Mouse (Mus musculus): ENCODE data around the gene Myocos. TPM values are rescaled to one million over a fixed set of nuclear protein-coding genes. Genes with fewer than 3 reads are reported as not detected.

The Myocos gene
- polyA plus RNA-seq, 1 experiment from 2014 or later, result not detected

DNA sequence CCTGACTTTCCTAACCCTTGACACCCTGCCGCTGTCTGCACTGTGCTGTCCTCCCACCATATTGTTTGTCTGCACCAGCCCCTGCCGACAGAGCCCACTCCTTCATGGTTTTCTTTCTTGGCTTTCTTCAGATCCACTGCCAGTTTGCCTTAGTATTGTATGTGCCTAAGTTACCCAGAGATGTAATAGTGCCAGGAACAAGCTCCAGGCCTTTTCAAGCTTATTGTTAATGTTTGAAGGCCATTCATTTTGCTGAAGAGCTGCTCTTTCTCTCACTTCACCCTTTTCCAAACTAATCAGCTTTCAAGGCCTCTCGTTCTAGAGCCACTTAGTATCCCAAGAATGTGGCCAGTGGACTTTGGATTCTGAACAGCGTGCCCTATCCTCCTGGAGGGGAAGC, 46.8 kb downstream of the Myocos start:
- WGBS, result 65% methylated on average over 4 of the region's 4 CpGs
- H3K9ac ChIP-seq (ENCODE audit: low read length), result no peak overlapping the region

DNA sequence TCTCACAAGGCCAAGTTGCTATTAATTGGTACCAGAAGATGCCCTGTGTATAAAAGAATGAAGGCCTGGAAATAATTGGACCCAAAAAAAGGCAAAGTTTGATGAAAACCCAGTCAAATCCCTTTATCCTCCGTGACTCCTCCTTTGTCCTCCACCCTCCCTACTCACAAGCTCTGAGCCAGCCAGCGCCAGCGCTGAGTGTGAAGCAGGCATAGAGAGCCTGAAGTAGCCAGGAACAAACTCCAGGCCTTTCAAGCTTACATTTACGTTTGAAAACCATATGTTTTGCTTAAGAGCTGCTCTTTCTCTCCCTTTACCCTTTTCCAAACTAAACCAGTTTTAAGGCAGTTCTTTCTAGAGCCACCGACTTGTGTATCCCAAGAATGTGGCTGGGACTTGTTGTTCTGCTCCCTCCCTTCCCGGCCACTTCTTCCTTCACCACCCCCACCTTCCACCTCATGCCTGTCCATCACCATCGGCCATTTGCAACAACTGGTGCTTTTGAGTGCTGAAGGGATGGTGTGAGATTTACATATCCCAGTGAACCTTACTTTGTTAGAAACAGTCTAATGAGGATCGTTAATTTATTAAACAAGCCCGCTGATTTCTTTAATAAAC, 48.3 kb downstream of the Myocos start:
- ATAC-seq (ENCODE audit: insufficient number of reproducible peaks, insufficient read depth, low FRiP score, low read depth), result no peak
- Histone ChIP-seq H3K4me3 (ENCODE audit: control insufficient read depth in 1 of 2, insufficient read depth in 1 of 2, low read depth in 1 of 2, low read length in 2 of 2) (no peak overlapping the region), H3K27me3 (ENCODE audit: control insufficient read depth, insufficient read depth, low read length) (no peaks in the 10 kb centered on the region)

More for the DNA sequence above, 46.8 kb downstream of the Myocos start:
- Histone ChIP-seq H3K27ac (replicated peaks in 1 of 2; ENCODE audit: control insufficient read depth in 1 of 2, insufficient read depth in 1 of 2, low read depth in 2 of 2, low read length in 2 of 2) (no peak overlapping the region), H3K27me3 (ENCODE audit: control insufficient read depth, insufficient read depth, low read length) (no peaks in the 10 kb centered on the region), H3K9me3 (ENCODE audit: control insufficient read depth, low read length) (no peaks in the 10 kb centered on the region), H3K4me2 (ENCODE audit: low read length) (no peak overlapping the region), H3K4me3 (ENCODE audit: control insufficient read depth in 1 of 2, insufficient read depth in 1 of 2, low read depth in 1 of 2, low read length in 2 of 2) (no peak overlapping the region), H3K4me1 (ENCODE audit: control insufficient read depth in 2 of 2, insufficient read depth in 2 of 2, low read length in 2 of 2) (no peaks in the 10 kb centered on the region), H3K36me3 (ENCODE audit: control insufficient read depth, insufficient read depth, low read length) (no peaks in the 10 kb centered on the region)
- no peak for ATAC-seq (ENCODE audit: insufficient number of reproducible peaks, insufficient read depth, low FRiP score, low read depth)

DNA sequence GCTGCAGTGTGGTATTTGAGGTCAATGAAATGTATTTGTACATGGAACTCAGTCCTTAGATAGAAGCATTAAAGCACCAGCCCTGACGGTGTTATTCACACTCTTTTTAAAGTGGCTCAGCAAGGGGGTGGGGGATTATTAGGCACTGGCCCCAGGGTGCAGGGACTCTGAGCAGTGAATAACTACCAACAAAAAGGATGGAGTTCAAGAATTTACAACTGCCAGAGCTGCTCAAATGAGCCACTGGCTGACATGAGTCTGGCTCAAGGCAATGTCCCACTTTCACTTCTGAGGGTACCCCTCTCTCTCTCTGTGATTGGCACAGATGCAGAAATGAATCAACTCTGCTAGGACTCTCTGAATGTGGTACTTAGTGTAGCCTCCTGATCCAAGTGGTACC, 49.9 kb downstream of the Myocos start:
- no peaks in the 10 kb centered on the region for H3K27me3 ChIP-seq (ENCODE audit: control insufficient read depth, insufficient read depth, low read length)
- no peaks in the 10 kb centered on the region for H3K4me1 ChIP-seq (ENCODE audit: control insufficient read depth in 2 of 2, insufficient read depth in 2 of 2, low read length in 2 of 2)
- no peak for ATAC-seq (ENCODE audit: insufficient number of reproducible peaks, insufficient read depth, low FRiP score, low read depth)
- no peak overlapping the region for H3K9ac ChIP-seq (ENCODE audit: low read length)
- 19% methylated on average over 1 of the region's 1 CpGs for WGBS
- H3K4me3 ChIP-seq (ENCODE audit: control insufficient read depth in 1 of 2, insufficient read depth in 1 of 2, low read depth in 1 of 2, low read length in 2 of 2), result no peak overlapping the region
- H3K4me2 ChIP-seq (ENCODE audit: low read length), result no peak overlapping the region
- 0 out of 2 replicates have a peak, but pooled peaks cover 1% of the 10 kb centered on the region for H3K9me3 ChIP-seq (ENCODE audit: control insufficient read depth, low read length)
- H3K27ac ChIP-seq (replicated peaks in 1 of 2; ENCODE audit: control insufficient read depth in 1 of 2, insufficient read depth in 1 of 2, low read depth in 2 of 2, low read length in 2 of 2), result no peak overlapping the region
- H3K36me3 ChIP-seq (ENCODE audit: control insufficient read depth, insufficient read depth, low read length), result no peaks in the 10 kb centered on the region

More for the DNA sequence above, 48.3 kb downstream of the Myocos start:
- Histone ChIP-seq H3K9ac (ENCODE audit: low read length) (no peak overlapping the region), H3K4me2 (ENCODE audit: low read length) (no peak overlapping the region), H3K9me3 (ENCODE audit: control insufficient read depth, low read length) (no peaks in the 10 kb centered on the region), H3K36me3 (ENCODE audit: control insufficient read depth, insufficient read depth, low read length) (no peaks in the 10 kb centered on the region), H3K27ac (replicated peaks in 1 of 2; ENCODE audit: control insufficient read depth in 1 of 2, insufficient read depth in 1 of 2, low read depth in 2 of 2, low read length in 2 of 2) (no peak overlapping the region), H3K4me1 (ENCODE audit: control insufficient read depth in 2 of 2, insufficient read depth in 2 of 2, low read length in 2 of 2) (no peaks in the 10 kb centered on the region)
- WGBS, result 36% methylated on average over 9 of the region's 9 CpGs

DNA sequence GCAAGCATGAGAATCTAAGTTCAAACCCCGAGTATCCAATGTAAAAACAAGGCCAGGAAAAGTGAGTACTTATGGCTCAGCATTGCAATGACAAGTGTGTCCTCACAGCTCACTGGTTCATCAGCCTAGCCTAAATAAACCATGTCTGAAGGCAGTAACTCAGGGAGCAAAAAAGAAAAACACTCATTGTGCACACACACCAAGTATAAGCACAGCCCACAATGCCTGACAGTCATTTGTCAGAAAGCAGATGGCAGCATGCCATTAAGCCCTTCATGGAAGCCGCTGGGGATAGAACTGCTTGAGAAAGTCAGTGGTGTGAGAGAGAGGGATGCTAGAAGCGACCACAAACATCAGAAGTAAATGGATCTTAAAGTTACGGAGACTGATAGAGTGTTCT, 56.7 kb downstream of the Myocos start:
- 86% methylated on average over 4 of the region's 4 CpGs for whole genome bisulfite sequencing
- no peak for ATAC-seq (ENCODE audit: insufficient number of reproducible peaks, insufficient read depth, low FRiP score, low read depth)
- Histone ChIP-seq H3K9me3 (ENCODE audit: control insufficient read depth, low read length) (0 out of 2 replicates have a peak, but pooled peaks cover 3% of the 10 kb centered on the region), H3K36me3 (ENCODE audit: control insufficient read depth, insufficient read depth, low read length) (peaks cover 38% of the 10 kb centered on the region), H3K4me3 (ENCODE audit: control insufficient read depth in 1 of 2, insufficient read depth in 1 of 2, low read depth in 1 of 2, low read length in 2 of 2) (no peak overlapping the region), H3K4me2 (ENCODE audit: low read length) (no peak overlapping the region), H3K27ac (replicated peaks in 1 of 2; ENCODE audit: control insufficient read depth in 1 of 2, insufficient read depth in 1 of 2, low read depth in 2 of 2, low read length in 2 of 2) (no peak overlapping the region), H3K9ac (ENCODE audit: low read length) (no peak overlapping the region), H3K27me3 (ENCODE audit: control insufficient read depth, insufficient read depth, low read length) (no peaks in the 10 kb centered on the region), H3K4me1 (ENCODE audit: control insufficient read depth in 2 of 2, insufficient read depth in 2 of 2, low read length in 2 of 2) (peaks cover 0 to 3% of the 10 kb centered on the region in 2 experiments; a peak in 1 of 4 replicates)

DNA sequence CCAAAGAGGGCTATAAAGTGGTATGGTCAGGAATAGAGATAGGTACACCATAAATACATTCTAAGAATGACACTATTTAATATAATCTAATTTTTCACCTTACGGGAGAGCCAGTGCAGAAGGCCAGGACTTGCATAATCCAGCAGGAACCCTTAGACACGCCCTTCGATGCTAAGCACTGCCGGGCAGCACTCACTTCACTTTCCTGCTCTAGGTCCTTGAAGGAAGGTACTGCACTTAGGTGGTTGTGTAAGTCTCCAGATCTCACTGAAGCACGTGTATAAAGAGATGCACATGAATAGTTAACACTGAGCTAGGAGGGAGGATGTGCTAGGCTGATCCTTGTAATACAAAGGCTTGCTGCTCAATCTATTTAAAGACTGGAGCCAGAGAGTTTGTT, 58.4 kb downstream of the Myocos start:
- Histone ChIP-seq H3K4me2 (ENCODE audit: low read length) (no peak overlapping the region), H3K36me3 (ENCODE audit: control insufficient read depth, insufficient read depth, low read length) (peaks cover 43% of the 10 kb centered on the region), H3K27me3 (ENCODE audit: control insufficient read depth, insufficient read depth, low read length) (no peaks in the 10 kb centered on the region), H3K27ac (replicated peaks in 1 of 2; ENCODE audit: control insufficient read depth in 1 of 2, insufficient read depth in 1 of 2, low read depth in 2 of 2, low read length in 2 of 2) (no peak overlapping the region), H3K4me1 (ENCODE audit: control insufficient read depth in 2 of 2, insufficient read depth in 2 of 2, low read length in 2 of 2) (peaks cover 0 to 3% of the 10 kb centered on the region in 2 experiments; a peak in 1 of 4 replicates), H3K4me3 (ENCODE audit: control insufficient read depth in 1 of 2, insufficient read depth in 1 of 2, low read depth in 1 of 2, low read length in 2 of 2) (no peak overlapping the region), H3K9me3 (ENCODE audit: control insufficient read depth, low read length) (0 out of 2 replicates have a peak, but pooled peaks cover 3% of the 10 kb centered on the region), H3K9ac (ENCODE audit: low read length) (no peak overlapping the region)
- no peak for ATAC-seq (ENCODE audit: insufficient number of reproducible peaks, insufficient read depth, low FRiP score, low read depth)
- WGBS, result 92% methylated on average over 5 of the region's 5 CpGs

DNA sequence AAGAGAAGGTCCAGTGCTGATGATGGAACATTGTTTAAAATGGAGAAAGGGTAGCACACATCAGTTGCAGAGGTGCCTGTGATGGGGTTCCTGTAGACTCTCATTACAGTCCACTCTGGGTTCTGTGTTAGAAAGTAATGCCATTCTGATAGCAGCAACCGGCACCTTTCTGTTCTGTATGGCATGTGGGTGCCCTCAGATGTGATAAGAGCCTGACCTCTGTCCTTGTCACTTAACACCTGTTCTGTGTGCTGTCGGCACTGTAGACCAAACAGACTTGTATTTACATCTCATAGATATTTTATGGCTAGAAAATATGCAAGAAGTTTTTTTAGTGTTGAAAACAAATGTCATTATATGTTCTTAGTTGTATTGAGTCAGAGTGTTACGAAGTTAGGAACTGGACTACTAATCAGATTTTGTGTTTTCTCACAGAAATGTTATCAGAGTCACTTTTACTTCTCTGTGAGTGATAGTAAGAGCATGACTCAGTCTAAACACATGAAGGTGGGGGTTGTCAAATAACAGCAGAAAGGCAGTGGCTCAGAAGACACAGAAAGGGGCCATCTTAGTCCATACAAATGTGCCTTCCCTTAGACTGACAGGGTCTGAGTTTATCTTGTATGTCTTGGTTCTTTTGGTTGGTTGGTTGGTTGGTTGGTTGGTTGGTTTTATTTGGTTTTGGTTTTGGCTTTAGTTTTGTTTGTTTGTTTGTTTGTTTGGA, 60.5 kb downstream of the Myocos start:
- H3K4me3 ChIP-seq (ENCODE audit: control insufficient read depth in 1 of 2, insufficient read depth in 1 of 2, low read depth in 1 of 2, low read length in 2 of 2), result no peak overlapping the region
- H3K4me1 ChIP-seq (ENCODE audit: control insufficient read depth in 2 of 2, insufficient read depth in 2 of 2, low read length in 2 of 2), result peaks cover 0 to 3% of the 10 kb centered on the region in 2 experiments; a peak in 1 of 4 replicates
- no peak overlapping the region for H3K9ac ChIP-seq (ENCODE audit: low read length)
- H3K27ac ChIP-seq (replicated peaks in 1 of 2; ENCODE audit: control insufficient read depth in 1 of 2, insufficient read depth in 1 of 2, low read depth in 2 of 2, low read length in 2 of 2), result no peak overlapping the region
- no peaks in the 10 kb centered on the region for H3K27me3 ChIP-seq (ENCODE audit: control insufficient read depth, insufficient read depth, low read length)
- no peaks in the 10 kb centered on the region for H3K9me3 ChIP-seq (ENCODE audit: control insufficient read depth, low read length)
- 44% methylated on average over 3 of the region's 3 CpGs for WGBS
- no peak overlapping the region for H3K4me2 ChIP-seq (ENCODE audit: low read length)
- H3K36me3 ChIP-seq (ENCODE audit: control insufficient read depth, insufficient read depth, low read length), result peaks cover 51% of the 10 kb centered on the region
- ATAC-seq (ENCODE audit: insufficient number of reproducible peaks, insufficient read depth, low FRiP score, low read depth), result no peak

Measured in heart, embryonic 14.5 days (tissue).